Mouse (Mus musculus): ENCODE measurements around the gene Klhl21.

Gene Klhl21
- long read RNA-seq, experiment 1, transcript Klhl21-201 (4 exons, 3,986 nt), result major isoform, 7 of 15 reads
- long read RNA-seq, experiment 1, partial matches to known transcripts, result 0 of 15 reads
- long read RNA-seq, experiment 1, other reads (novel, unspliced or antisense), result 8 of 15 reads
- long read RNA-seq, experiment 2, transcript Klhl21-201 (4 exons, 3,986 nt), result major isoform, 6 of 15 reads
- long read RNA-seq, experiment 2, partial matches to known transcripts, result 3 of 15 reads
- long read RNA-seq, experiment 2, other reads (novel, unspliced or antisense), result 6 of 15 reads

GRCm38 (mm10) chr4:152008622-152009075 lies at the start of gene Klhl21:
Gene Klhl21, plus strand, starts transcription at chr4:152008803.
- intact Hi-C loops (cut with DNase I), result no loop called here

DNA sequence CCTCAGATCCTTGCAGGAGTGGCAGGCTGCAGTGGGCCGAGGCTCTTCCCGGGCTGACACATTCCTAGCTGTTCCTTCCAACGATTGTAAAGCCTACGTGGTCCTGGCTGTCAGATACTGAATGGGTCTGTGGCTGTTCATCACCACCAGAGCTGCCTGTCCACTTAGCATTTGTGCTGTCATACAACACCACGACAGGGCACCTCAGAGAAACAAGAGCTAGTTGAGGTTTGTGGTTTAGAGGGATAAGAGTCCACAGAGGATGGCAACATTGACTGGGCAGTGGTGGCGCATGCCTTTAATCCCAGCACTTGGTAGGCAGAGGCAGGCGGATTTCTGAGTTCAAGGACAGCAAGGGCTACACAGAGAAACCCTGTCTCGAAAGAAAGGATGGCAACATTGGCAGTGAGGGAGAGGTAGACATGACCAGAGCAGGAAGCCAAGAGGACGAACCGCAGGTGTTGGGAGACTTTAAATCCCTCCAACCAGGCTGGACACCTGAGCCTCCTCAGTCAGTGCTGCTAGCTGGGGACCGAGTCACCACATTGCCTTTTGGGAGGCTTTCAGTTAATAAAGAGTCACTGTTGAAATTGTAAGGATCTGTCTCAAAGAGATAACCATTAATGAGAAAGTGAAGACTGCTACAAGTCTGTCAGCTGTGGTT lies 48.6 kb upstream of the Klhl21 start:
- intact Hi-C loops (cut with DNase I), result no loop called here

GRCm38 (mm10) chr4:151960513-151960854 lies 48.1 kb upstream of the Klhl21 start:
- intact Hi-C loops (cut with DNase I), result no loop called here

DNA sequence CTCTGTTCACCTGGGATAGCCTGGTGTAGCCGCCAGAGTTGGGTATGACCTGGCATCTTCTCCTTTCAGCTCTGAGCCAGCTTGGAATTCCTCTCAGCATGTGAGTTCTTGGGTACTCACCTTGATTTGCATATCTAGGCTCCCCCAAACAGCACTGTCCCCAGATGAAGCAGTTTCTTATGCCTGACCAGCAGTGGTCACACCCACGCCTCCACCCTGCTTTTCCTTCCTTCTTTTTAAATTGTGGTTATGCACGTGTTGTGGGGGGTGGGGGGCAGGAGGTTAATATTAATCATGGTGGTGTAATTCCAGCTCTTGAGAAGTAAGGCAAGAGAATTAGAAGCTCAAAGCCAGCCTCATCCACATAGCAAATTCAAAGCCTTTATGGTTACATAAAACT lies 45.8 kb upstream of the Klhl21 start:
- intact Hi-C loops (cut with DNase I), result no loop called here

DNA sequence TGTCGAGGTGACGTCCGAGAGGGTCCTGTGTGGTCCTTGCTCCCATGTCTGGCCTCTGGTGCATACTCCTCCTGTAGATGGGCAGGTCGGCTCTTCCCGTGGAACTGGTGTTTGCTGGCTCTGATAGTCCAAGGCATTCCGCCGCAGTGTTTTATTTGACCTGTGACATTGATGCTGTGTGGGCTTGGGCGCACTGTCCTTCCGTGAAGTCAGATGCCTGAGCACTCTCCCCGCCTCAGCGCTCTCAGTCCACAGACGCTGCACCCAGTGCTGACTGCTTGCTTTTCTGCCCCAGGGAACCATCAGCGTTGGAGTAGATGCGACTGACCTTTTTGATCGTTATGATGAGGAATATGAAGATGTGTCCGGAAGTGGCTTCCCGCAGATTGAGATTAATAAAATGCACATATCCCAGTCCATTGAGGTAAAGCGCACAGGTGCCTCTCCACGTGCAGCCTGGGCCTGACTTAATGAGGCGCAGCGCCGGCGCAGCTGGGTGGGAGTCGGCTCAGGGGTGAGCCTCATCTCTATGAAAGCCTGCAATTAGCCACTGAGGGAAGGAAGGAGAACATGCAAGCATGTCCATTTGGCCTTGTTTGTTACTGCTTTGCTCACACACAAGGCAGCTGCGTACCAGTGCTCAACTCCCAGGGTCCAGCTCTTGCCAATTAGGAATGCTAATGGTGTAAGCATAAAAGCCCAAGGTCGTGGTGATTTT lies 40.2 kb upstream of the Klhl21 start:
- intact Hi-C loops (cut with DNase I), result no loop called here

DNA sequence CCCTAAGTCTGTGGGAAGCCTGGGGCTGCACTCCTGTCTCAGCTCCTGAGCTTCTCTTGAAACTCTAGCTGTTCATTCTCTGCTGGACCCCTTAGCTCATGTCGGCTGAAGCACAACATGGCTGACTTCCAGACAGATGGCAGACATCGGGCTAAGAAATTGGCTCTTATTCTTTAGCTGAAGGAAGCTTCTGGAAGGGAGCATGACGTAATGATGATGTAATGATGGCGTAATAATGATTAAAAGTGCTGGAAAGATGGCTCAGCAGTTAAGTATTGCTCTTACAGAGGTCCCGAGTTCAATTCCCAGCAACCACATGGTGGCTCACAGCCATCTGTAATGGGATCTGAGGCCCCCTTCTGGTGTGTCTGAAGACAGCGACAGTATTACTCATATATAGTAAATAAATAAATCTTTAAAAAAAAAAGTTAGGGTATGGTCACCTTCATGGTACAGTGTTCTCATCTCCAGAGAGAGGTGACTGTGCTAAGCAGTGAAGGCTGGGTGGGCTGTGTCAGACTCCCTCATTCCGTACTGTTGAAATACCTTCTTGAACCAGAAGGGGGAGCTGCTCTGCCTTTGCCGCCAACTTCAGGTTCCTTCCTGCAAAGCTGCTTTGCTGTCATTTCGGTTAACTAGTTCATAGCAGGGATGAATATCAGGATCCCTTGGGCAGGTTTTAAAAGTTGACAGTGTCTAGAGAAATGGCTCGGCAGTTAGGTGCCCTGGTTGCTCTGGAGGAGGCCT lies 36.2 kb upstream of the Klhl21 start:
- intact Hi-C loops (cut with DNase I), result no loop called here

- intact Hi-C loops (cut with DNase I), result no loop called here
These were observed 33.2 kb upstream of the Klhl21 start for GRCm38 (mm10) chr4:151975441-151975840.

- intact Hi-C loops (cut with DNase I), result no loop called here
These were observed 30.9 kb upstream of the Klhl21 start for GRCm38 (mm10) chr4:151977748-151978147.

GRCm38 (mm10) chr4:151980699-151981098 lies 27.9 kb upstream of the Klhl21 start:
- intact Hi-C loops (cut with DNase I), result loop anchor here (5.0 kb wide), 1 partner anchor 52 kb away; no protein-coding TSS in a partner anchor

- intact Hi-C loops (cut with DNase I), result loop anchor here (5.0 kb wide), 1 partner anchor 51 kb away; no protein-coding TSS in a partner anchor
These were observed 27.2 kb upstream of the Klhl21 start for GRCm38 (mm10) chr4:151981363-151981762.

DNA sequence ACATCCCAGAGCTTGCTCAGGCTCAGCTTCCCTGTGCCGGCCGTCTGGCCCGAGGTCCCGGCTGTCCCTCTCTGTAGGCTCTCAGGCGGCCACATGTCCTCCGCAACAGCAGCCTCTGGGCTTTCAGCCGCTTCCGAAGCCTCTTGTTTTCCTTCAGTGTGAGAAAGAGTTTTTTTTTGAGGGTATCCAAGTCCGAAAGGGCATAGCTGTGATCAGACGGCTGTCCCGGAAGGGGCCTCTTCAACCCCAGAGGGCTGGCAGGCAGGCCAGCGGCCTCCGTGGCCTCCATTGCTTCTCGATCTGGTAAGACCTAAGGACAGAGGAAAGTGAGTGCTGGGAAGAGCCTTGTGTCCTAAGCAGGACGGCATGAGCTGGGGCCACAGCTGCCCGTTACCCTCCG lies 25.6 kb upstream of the Klhl21 start:
- intact Hi-C loops (cut with DNase I), result loop anchor here (5.0 kb wide), 1 partner anchor 49 kb away; no protein-coding TSS in a partner anchor

GRCm38 (mm10) chr4:151983560-151983959 lies 25.0 kb upstream of the Klhl21 start:
- intact Hi-C loops (cut with DNase I), result loop anchor here (5.0 kb wide), 1 partner anchor 49 kb away; no protein-coding TSS in a partner anchor

DNA sequence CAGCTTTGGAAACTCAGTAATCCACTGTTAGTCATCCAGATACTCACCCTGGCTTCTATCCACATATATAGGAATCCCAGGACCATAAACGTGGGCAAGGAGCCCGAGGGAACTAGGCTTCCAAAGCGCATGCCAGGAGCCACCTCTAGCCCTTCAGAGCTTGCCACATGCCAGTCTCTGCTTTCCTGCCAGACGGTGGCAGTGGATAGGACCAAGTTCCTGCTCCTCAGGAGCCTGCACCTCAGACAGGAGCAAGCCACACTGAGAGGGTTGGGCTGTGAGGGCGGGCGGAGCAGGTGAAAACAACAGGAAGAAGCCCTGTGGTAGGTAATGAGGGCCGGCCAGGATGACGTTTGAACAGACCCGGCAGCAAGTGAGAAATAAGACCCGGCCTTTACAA lies 22.7 kb upstream of the Klhl21 start:
- intact Hi-C loops (cut with DNase I), result loop anchor here (5.0 kb wide), 1 partner anchor 106 kb away; no protein-coding TSS in a partner anchor

GRCm38 (mm10) chr4:151986650-151987049 lies 22.0 kb upstream of the Klhl21 start:
- intact Hi-C loops (cut with DNase I), result loop anchor here (5.0 kb wide), 1 partner anchor 106 kb away; no protein-coding TSS in a partner anchor

DNA sequence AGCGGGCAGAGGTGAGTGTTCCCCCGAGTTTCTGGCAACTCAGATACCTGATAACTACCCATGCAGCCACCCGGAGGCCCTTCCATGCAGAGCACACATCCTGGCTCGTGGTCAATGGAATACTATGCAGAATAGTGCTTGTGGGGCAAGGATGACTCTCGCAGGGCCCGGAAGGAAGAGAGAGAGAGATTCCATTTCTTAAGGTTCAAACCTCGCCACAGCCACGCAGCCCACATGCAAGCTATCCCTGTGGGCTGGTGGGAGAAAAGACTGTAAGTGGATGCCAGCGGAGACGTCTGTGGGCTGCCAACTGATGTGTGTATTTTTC lies 20.6 kb upstream of the Klhl21 start:
- intact Hi-C loops (cut with DNase I), result loop anchor here (5.0 kb wide), 1 partner anchor 104 kb away; no protein-coding TSS in a partner anchor

- intact Hi-C loops (cut with DNase I), result loop anchor here (5.0 kb wide), 1 partner anchor 104 kb away; no protein-coding TSS in a partner anchor
These were observed 20.1 kb upstream of the Klhl21 start, which contains the start of gene Thap3 for GRCm38 (mm10) chr4:151988342-151989109. Gene Thap3, minus strand, starts transcription at chr4:151988997.

- intact Hi-C loops (cut with DNase I), result loop anchor here (5.0 kb wide), 1 partner anchor 103 kb away; no protein-coding TSS in a partner anchor
These were observed 19.5 kb upstream of the Klhl21 start for GRCm38 (mm10) chr4:151989110-151989488.

GRCm38 (mm10) chr4:151992091-151992490 lies 16.5 kb upstream of the Klhl21 start:
- intact Hi-C loops (cut with DNase I), result no loop called here

DNA sequence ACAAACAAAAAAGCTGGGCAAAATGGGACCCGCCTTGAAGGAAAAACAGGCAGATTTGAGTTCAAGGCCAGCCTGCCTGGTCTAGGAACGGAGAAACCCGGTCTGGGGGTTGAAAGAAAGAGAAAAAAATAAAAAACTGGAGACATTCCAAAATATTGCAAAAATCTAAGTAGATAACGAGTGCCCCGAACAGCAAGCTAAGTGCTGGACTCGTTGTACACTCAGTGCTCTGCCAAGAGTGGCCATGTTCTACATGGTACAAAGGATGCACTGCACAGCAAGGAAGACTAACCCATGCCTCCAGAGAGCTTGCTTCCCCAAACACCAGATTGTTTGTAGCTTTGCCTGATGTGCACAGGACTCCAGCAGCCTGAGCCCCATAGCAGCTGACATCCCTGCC lies 15.6 kb upstream of the Klhl21 start:
- intact Hi-C loops (cut with DNase I), result no loop called here

All from adrenal gland (tissue).